Mouse (Mus musculus) embryonic fibroblast, embryonic 13.5 days (primary cell): ENCODE results near the gene Arid5b.

Experiments
- CTCF ChIP-seq: IDR thresholded peaks from 2 replicates; pipeline ENCODE4 v1.5.1; 2011; ENCODE audit warnings: mild to moderate bottlenecking, control low read depth, low read length, moderate library complexity, borderline replicate concordance; ENCODE audit not compliant: insufficient read depth
- POLR2A ChIP-seq: IDR thresholded peaks from 2 replicates; pipeline ENCODE4 v1.6.1; 2011; ENCODE audit warnings: low read depth, mild to moderate bottlenecking, control low read depth, low read length, moderate library complexity

DNA sequence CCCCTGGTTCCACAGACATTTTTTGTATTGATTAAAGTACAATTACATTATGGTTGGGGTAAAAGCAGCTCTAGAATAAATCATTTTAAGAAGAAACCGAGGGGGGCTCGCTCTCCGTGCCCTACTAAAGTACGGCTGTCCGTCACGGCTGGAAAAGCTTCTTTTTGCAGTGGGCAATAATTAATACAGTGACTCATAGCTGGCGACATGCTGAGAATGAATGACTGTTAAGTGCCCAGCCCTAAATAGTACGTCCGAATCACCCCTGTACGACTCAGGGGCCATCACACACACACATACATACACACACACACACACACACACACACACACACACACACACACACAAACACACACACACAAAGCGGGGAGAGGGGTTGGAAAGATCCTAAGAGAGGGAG, 75.2 kb downstream of the Arid5b start:
- TF ChIP-seq CTCF: no peak
- no peak for TF ChIP-seq POLR2A
